Mouse (Mus musculus): Measurements from ENCODE around the gene Decr2. TPM values are rescaled to one million over a fixed set of nuclear protein-coding genes. Genes with fewer than 3 reads are reported as not detected.

Decr2 gene
- total RNA-seq, 1 experiment = 12.6 TPM

GRCm38 (mm10) chr17:26098461-26098860 is 8.3 kb upstream of the Decr2 start:
- H3K4me1 ChIP-seq (ENCODE audit: control insufficient read depth in 2 of 2, insufficient read depth in 2 of 2, low read length in 2 of 2, poor library complexity in 1 of 2) = peaks cover 0 to 4% of the 10 kb centered on the region in 2 experiments; a peak in 1 of 4 replicates
- TF ChIP-seq CHD2 (IDR thresholded peaks at IDR 0.05; ENCODE audit: low read depth, low read length) = no peak
- no peak for TF ChIP-seq ZNF384 (IDR thresholded peaks at IDR 0.05; ENCODE audit: low read depth, low read length)
- TF ChIP-seq HCFC1 (IDR thresholded peaks at IDR 0.05; ENCODE audit: borderline replicate concordance, insufficient read depth, low read length) = no peak
- TF ChIP-seq MAFK (IDR thresholded peaks at IDR 0.05; ENCODE audit: insufficient read depth, low read depth, low read length) = no peak
- TF ChIP-seq ZC3H11A (IDR thresholded peaks at IDR 0.05; ENCODE audit: borderline replicate concordance, low read depth, low read length) = no peak
- peaks cover 5% of the 10 kb centered on the region for H3K36me3 ChIP-seq (ENCODE audit: control insufficient read depth, insufficient read depth, low read length, poor library complexity, severe bottlenecking)
- H3K9me3 ChIP-seq (ENCODE audit: control insufficient read depth, insufficient read depth, low read depth, low read length) = no peaks in the 10 kb centered on the region
- DNase-seq (ENCODE audit: low read depth, low spot score) = no peak
- H3K27ac ChIP-seq (ENCODE audit: insufficient read depth, low read depth, low read length, poor library complexity, severe bottlenecking) = no peak overlapping the region
- H3K4me3 ChIP-seq (ENCODE audit: insufficient read depth in 1 of 2, low read depth in 1 of 2, low read length in 2 of 2, poor library complexity in 1 of 2, severe bottlenecking in 1 of 2) = no peak overlapping the region
- no peak overlapping the region for H3K9ac ChIP-seq (ENCODE audit: insufficient read depth, low read depth, low read length, poor library complexity, severe bottlenecking)
- in situ Hi-C loops (cut with MboI; ENCODE audit: low sequenced_read_pairs in 2 of 2, unreplicated experiment in 2 of 2) = no loop called here

- no peak for DNase-seq (ENCODE audit: low read depth, low spot score)
- H3K9ac ChIP-seq (ENCODE audit: insufficient read depth, low read depth, low read length, poor library complexity, severe bottlenecking) = peak within 1 kb of the TSS; percentile 89
- H3K4me1 ChIP-seq (ENCODE audit: control insufficient read depth in 2 of 2, insufficient read depth in 2 of 2, low read length in 2 of 2, poor library complexity in 1 of 2) = peaks cover 0 to 5% of the 10 kb centered on the region in 2 experiments; a peak in 1 of 4 replicates
- H3K27ac ChIP-seq (ENCODE audit: insufficient read depth, low read depth, low read length, poor library complexity, severe bottlenecking) = peak within 1 kb of the TSS; percentile 37
- H3K36me3 ChIP-seq (ENCODE audit: control insufficient read depth, insufficient read depth, low read length, poor library complexity, severe bottlenecking) = peaks cover 25% of the 10 kb centered on the region
- in situ Hi-C loops (cut with MboI; ENCODE audit: low sequenced_read_pairs in 2 of 2, unreplicated experiment in 2 of 2) = no loop called here
- peak within 1 kb of the TSS; percentile 76 to 86 for H3K4me3 ChIP-seq (ENCODE audit: insufficient read depth in 1 of 2, low read depth in 1 of 2, low read length in 2 of 2, poor library complexity in 1 of 2, severe bottlenecking in 1 of 2)
- TF ChIP-seq CHD2 (IDR thresholded peaks at IDR 0.05; ENCODE audit: low read depth, low read length) (no peak), MAFK (IDR thresholded peaks at IDR 0.05; ENCODE audit: insufficient read depth, low read depth, low read length) (no peak), HCFC1 (IDR thresholded peaks at IDR 0.05; ENCODE audit: borderline replicate concordance, insufficient read depth, low read length) (peak; percentile 57; the same call in 1 of the 2 replicates), ZC3H11A (IDR thresholded peaks at IDR 0.05; ENCODE audit: borderline replicate concordance, low read depth, low read length) (no peak), ZNF384 (IDR thresholded peaks at IDR 0.05; ENCODE audit: low read depth, low read length) (no peak)
- no peaks in the 10 kb centered on the region for H3K9me3 ChIP-seq (ENCODE audit: control insufficient read depth, insufficient read depth, low read depth, low read length)
Observed at GRCm38 (mm10) chr17:26095121-26095740, 5.1 kb upstream of the Decr2 start, which contains the start of gene Nme4. Nme4 (minus strand) TSS chr17:26095602.

GRCm38 (mm10) chr17:26094531-26095110 is 4.5 kb upstream of the Decr2 start:
- no peak for TF ChIP-seq HCFC1 (IDR thresholded peaks at IDR 0.05; ENCODE audit: borderline replicate concordance, insufficient read depth, low read length)
- no peak for TF ChIP-seq MAFK (IDR thresholded peaks at IDR 0.05; ENCODE audit: insufficient read depth, low read depth, low read length)
- no peak for TF ChIP-seq ZNF384 (IDR thresholded peaks at IDR 0.05; ENCODE audit: low read depth, low read length)
- TF ChIP-seq CHD2 (IDR thresholded peaks at IDR 0.05; ENCODE audit: low read depth, low read length) = no peak
- no peak for TF ChIP-seq ZC3H11A (IDR thresholded peaks at IDR 0.05; ENCODE audit: borderline replicate concordance, low read depth, low read length)
- Histone ChIP-seq H3K9me3 (ENCODE audit: control insufficient read depth, insufficient read depth, low read depth, low read length) (no peaks in the 10 kb centered on the region), H3K4me1 (ENCODE audit: control insufficient read depth in 2 of 2, insufficient read depth in 2 of 2, low read length in 2 of 2, poor library complexity in 1 of 2) (peaks cover 0 to 5% of the 10 kb centered on the region in 2 experiments; a peak in 1 of 4 replicates), H3K4me3 (ENCODE audit: insufficient read depth in 1 of 2, low read depth in 1 of 2, low read length in 2 of 2, poor library complexity in 1 of 2, severe bottlenecking in 1 of 2) (peak overlapping the region; percentile 76 to 86), H3K9ac (ENCODE audit: insufficient read depth, low read depth, low read length, poor library complexity, severe bottlenecking) (peak overlapping the region; percentile 89), H3K27ac (ENCODE audit: insufficient read depth, low read depth, low read length, poor library complexity, severe bottlenecking) (peak overlapping the region; percentile 37; the same call in 1 of the 2 replicates), H3K36me3 (ENCODE audit: control insufficient read depth, insufficient read depth, low read length, poor library complexity, severe bottlenecking) (peaks cover 25% of the 10 kb centered on the region)
- no peak for DNase-seq (ENCODE audit: low read depth, low spot score)
- in situ Hi-C loops (cut with MboI; ENCODE audit: low sequenced_read_pairs in 2 of 2, unreplicated experiment in 2 of 2) = no loop called here

- TF ChIP-seq ZC3H11A (IDR thresholded peaks at IDR 0.05; ENCODE audit: borderline replicate concordance, low read depth, low read length) (no peak), HCFC1 (IDR thresholded peaks at IDR 0.05; ENCODE audit: borderline replicate concordance, insufficient read depth, low read length) (no peak), MAFK (IDR thresholded peaks at IDR 0.05; ENCODE audit: insufficient read depth, low read depth, low read length) (no peak), CHD2 (IDR thresholded peaks at IDR 0.05; ENCODE audit: low read depth, low read length) (no peak), ZNF384 (IDR thresholded peaks at IDR 0.05; ENCODE audit: low read depth, low read length) (no peak)
- H3K36me3 ChIP-seq (ENCODE audit: control insufficient read depth, insufficient read depth, low read length, poor library complexity, severe bottlenecking) = peaks cover 17% of the 10 kb centered on the region; the same call in 1 of the 2 replicates
- H3K9me3 ChIP-seq (ENCODE audit: control insufficient read depth, insufficient read depth, low read depth, low read length) = no peaks in the 10 kb centered on the region
- in situ Hi-C loops (cut with MboI; ENCODE audit: low sequenced_read_pairs in 2 of 2, unreplicated experiment in 2 of 2) = no loop called here
- no peaks in the 10 kb centered on the region; a peak in 1 of 4 replicates for H3K4me1 ChIP-seq (ENCODE audit: control insufficient read depth in 2 of 2, insufficient read depth in 2 of 2, low read length in 2 of 2, poor library complexity in 1 of 2)
- no peak overlapping the region for H3K9ac ChIP-seq (ENCODE audit: insufficient read depth, low read depth, low read length, poor library complexity, severe bottlenecking)
- H3K4me3 ChIP-seq (ENCODE audit: insufficient read depth in 1 of 2, low read depth in 1 of 2, low read length in 2 of 2, poor library complexity in 1 of 2, severe bottlenecking in 1 of 2) = no peak overlapping the region
- no peak for DNase-seq (ENCODE audit: low read depth, low spot score)
- no peak overlapping the region for H3K27ac ChIP-seq (ENCODE audit: insufficient read depth, low read depth, low read length, poor library complexity, severe bottlenecking)
Observed at GRCm38 (mm10) chr17:26087059-26087564, 3.0 kb downstream of the Decr2 start.

Data from ES-E14 (cell line).